Mouse (Mus musculus): ENCODE measurements around the gene Otulin. TPM values are rescaled to one million over a fixed set of nuclear protein-coding genes. Genes with fewer than 3 reads are reported as not detected.
A peak's percentile ranks its signal among the peaks of the same experiment; 100 is the strongest.

The Otulin gene
- polyA plus RNA-seq, 1 experiment: 53.1 TPM

- Histone ChIP-seq H3K4me1 (ENCODE audit: control insufficient read depth, insufficient read depth, insufficient read length) (peaks cover 45% of the 10 kb centered on the region), H3K4me3 (ENCODE audit: extremely low read depth, insufficient read depth, insufficient read length) (no peak overlapping the region), H3K27ac (ENCODE audit: insufficient read depth, low read length) (peak overlapping the region; percentile 100), H3K27me3 (ENCODE audit: control insufficient read depth, insufficient read depth, low read length) (no peaks in the 10 kb centered on the region), H3K36me3 (ENCODE audit: control insufficient read depth, insufficient read depth, low read length) (peaks cover 24% of the 10 kb centered on the region)
- DNase-seq (ENCODE audit: low read depth in 1 of 2, low spot score in 2 of 2): peak; percentile 69 to 96
- 7% methylated on average over 3 of the region's 3 CpGs for WGBS
- TF ChIP-seq POLR2A (IDR thresholded peaks at IDR 0.05; ENCODE audit: low read depth, low read length) (no peak), CTCF (IDR thresholded peaks at IDR 0.05; ENCODE audit: extremely low read depth, insufficient read depth, insufficient read length, insufficient replicate concordance) (no peak)
These were observed 33.9 kb downstream of the Otulin start for GRCm38 (mm10) chr15:27596463-27597140.

GRCm38 (mm10) chr15:27595560-27595959 is 34.9 kb downstream of the Otulin start:
- no peak for TF ChIP-seq CTCF (IDR thresholded peaks at IDR 0.05; ENCODE audit: extremely low read depth, insufficient read depth, insufficient read length, insufficient replicate concordance)
- TF ChIP-seq POLR2A (IDR thresholded peaks at IDR 0.05; ENCODE audit: low read depth, low read length): no peak
- H3K36me3 ChIP-seq (ENCODE audit: control insufficient read depth, insufficient read depth, low read length): peaks cover 27% of the 10 kb centered on the region
- H3K27ac ChIP-seq (ENCODE audit: insufficient read depth, low read length): peak overlapping the region; percentile 95
- no peak for DNase-seq (ENCODE audit: low read depth in 1 of 2, low spot score in 2 of 2)
- peaks cover 45% of the 10 kb centered on the region for H3K4me1 ChIP-seq (ENCODE audit: control insufficient read depth, insufficient read depth, insufficient read length)
- no peaks in the 10 kb centered on the region for H3K27me3 ChIP-seq (ENCODE audit: control insufficient read depth, insufficient read depth, low read length)
- no peak overlapping the region for H3K4me3 ChIP-seq (ENCODE audit: extremely low read depth, insufficient read depth, insufficient read length)
- 91% methylated on average over 8 of the region's 8 CpGs for WGBS

GRCm38 (mm10) chr15:27594973-27595372 is 35.5 kb downstream of the Otulin start:
- H3K27ac ChIP-seq (ENCODE audit: insufficient read depth, low read length): peak overlapping the region; percentile 95
- 91% methylated on average over 4 of the region's 4 CpGs for WGBS
- H3K4me1 ChIP-seq (ENCODE audit: control insufficient read depth, insufficient read depth, insufficient read length): peaks cover 45% of the 10 kb centered on the region
- peaks cover 29% of the 10 kb centered on the region for H3K36me3 ChIP-seq (ENCODE audit: control insufficient read depth, insufficient read depth, low read length)
- H3K27me3 ChIP-seq (ENCODE audit: control insufficient read depth, insufficient read depth, low read length): no peaks in the 10 kb centered on the region
- no peak for DNase-seq (ENCODE audit: low read depth in 1 of 2, low spot score in 2 of 2)
- no peak overlapping the region for H3K4me3 ChIP-seq (ENCODE audit: extremely low read depth, insufficient read depth, insufficient read length)
- TF ChIP-seq POLR2A (IDR thresholded peaks at IDR 0.05; ENCODE audit: low read depth, low read length): no peak
- TF ChIP-seq CTCF (IDR thresholded peaks at IDR 0.05; ENCODE audit: extremely low read depth, insufficient read depth, insufficient read length, insufficient replicate concordance): no peak

GRCm38 (mm10) chr15:27593717-27594116 is 36.8 kb downstream of the Otulin start:
- H3K4me1 ChIP-seq (ENCODE audit: control insufficient read depth, insufficient read depth, insufficient read length): peaks cover 45% of the 10 kb centered on the region

GRCm38 (mm10) chr15:27592620-27593320 is 37.7 kb downstream of the Otulin start:
- Histone ChIP-seq H3K36me3 (ENCODE audit: control insufficient read depth, insufficient read depth, low read length) (peaks cover 20% of the 10 kb centered on the region), H3K27ac (ENCODE audit: insufficient read depth, low read length) (peak overlapping the region; percentile 56), H3K27me3 (ENCODE audit: control insufficient read depth, insufficient read depth, low read length) (no peaks in the 10 kb centered on the region), H3K4me3 (ENCODE audit: extremely low read depth, insufficient read depth, insufficient read length) (no peak overlapping the region), H3K4me1 (ENCODE audit: control insufficient read depth, insufficient read depth, insufficient read length) (peaks cover 48% of the 10 kb centered on the region)
- no peak for TF ChIP-seq CTCF (IDR thresholded peaks at IDR 0.05; ENCODE audit: extremely low read depth, insufficient read depth, insufficient read length, insufficient replicate concordance)
- no peak for TF ChIP-seq POLR2A (IDR thresholded peaks at IDR 0.05; ENCODE audit: low read depth, low read length)
- 75% methylated on average over 19 of the region's 19 CpGs for WGBS
- DNase-seq (ENCODE audit: low read depth in 1 of 2, low spot score in 2 of 2): peak in 1 of 2 experiments; percentile 34

More at GRCm38 (mm10) chr15:27593717-27594116, 36.8 kb downstream of the Otulin start:
- 93% methylated on average over 13 of the region's 13 CpGs for WGBS
- Histone ChIP-seq H3K4me3 (ENCODE audit: extremely low read depth, insufficient read depth, insufficient read length) (no peak overlapping the region), H3K27me3 (ENCODE audit: control insufficient read depth, insufficient read depth, low read length) (no peaks in the 10 kb centered on the region), H3K36me3 (ENCODE audit: control insufficient read depth, insufficient read depth, low read length) (peaks cover 22% of the 10 kb centered on the region), H3K27ac (ENCODE audit: insufficient read depth, low read length) (0 out of 2 replicates have a peak overlapping the region, but pooled peaks have one; percentile 56)
- DNase-seq (ENCODE audit: low read depth in 1 of 2, low spot score in 2 of 2): no peak
- TF ChIP-seq CTCF (IDR thresholded peaks at IDR 0.05; ENCODE audit: extremely low read depth, insufficient read depth, insufficient read length, insufficient replicate concordance) (no peak), POLR2A (IDR thresholded peaks at IDR 0.05; ENCODE audit: low read depth, low read length) (no peak)

- H3K27me3 ChIP-seq (ENCODE audit: control insufficient read depth, insufficient read depth, low read length): no peaks in the 10 kb centered on the region
- peaks cover 20% of the 10 kb centered on the region for H3K36me3 ChIP-seq (ENCODE audit: control insufficient read depth, insufficient read depth, low read length)
- over 99% methylated on average over 9 of the region's 9 CpGs for WGBS
- no peak overlapping the region for H3K4me3 ChIP-seq (ENCODE audit: extremely low read depth, insufficient read depth, insufficient read length)
- no peak for TF ChIP-seq POLR2A (IDR thresholded peaks at IDR 0.05; ENCODE audit: low read depth, low read length)
- TF ChIP-seq CTCF (IDR thresholded peaks at IDR 0.05; ENCODE audit: extremely low read depth, insufficient read depth, insufficient read length, insufficient replicate concordance): no peak
- H3K27ac ChIP-seq (ENCODE audit: insufficient read depth, low read length): no peak overlapping the region
- DNase-seq (ENCODE audit: low read depth in 1 of 2, low spot score in 2 of 2): no peak
- peaks cover 42% of the 10 kb centered on the region for H3K4me1 ChIP-seq (ENCODE audit: control insufficient read depth, insufficient read depth, insufficient read length)
These were observed 39.7 kb downstream of the Otulin start for GRCm38 (mm10) chr15:27590812-27591211.
